Mouse (Mus musculus): ENCODE data around the gene Hif3a. TPM values are rescaled to one million over a fixed set of nuclear protein-coding genes. Genes with fewer than 3 reads are reported as not detected.

Hif3a gene
- polyA plus RNA-seq, 1 experiment from 2014 or later: 2.8 TPM

DNA sequence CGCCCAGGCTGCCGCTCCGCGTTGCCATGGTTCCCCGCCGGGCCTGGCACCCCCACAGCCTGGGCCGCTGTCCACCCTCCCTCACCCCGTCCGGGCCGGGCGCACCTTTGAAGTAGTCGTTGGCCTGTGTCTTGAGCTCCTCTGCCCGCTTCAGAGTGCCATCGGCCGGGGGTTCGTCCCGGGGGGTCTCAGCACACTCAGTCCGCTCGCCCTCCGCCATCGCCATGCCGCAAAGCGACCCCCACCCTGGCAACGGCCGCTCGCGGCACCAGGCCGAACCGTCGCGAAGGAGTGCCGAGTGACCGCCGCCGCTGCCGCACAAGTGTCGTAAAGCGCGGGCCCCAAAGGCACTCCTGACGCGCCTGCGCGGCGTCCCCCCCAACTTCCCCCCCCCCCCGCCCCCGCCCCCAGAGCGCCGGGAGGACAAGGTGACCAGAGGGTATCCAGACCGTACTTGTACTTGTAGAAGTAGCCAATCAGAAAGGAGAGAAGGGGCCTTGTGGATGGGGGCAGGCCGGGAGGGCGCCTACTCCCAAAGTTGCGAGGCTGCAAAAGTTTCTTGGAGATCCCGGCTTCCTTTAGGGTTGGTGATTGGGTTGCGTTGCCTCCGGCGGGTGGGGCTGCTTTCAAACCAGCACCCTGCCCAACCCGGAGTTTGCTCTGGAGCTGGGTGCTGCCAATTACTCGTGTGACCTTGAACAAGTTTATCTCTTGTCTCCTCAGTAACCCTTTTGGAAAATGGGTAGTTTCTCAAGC lies 34.5 kb downstream of the Hif3a start, which contains the start of gene Ppp5c:
TSS of gene Ppp5c (minus strand) at position 337 of the 756 bp plus-strand sequence.
- H3K27me3 ChIP-seq (replicated peaks; ENCODE audit: control insufficient read depth, insufficient read depth, low read length): no peaks in the 10 kb centered on the region
- H3K4me3 ChIP-seq (ENCODE audit: low read depth, low read length): peak within 1 kb of the TSS; percentile 81
- WGBS: under 1% methylated on average over 54 of the region's 58 CpGs
- H3K36me3 ChIP-seq (ENCODE audit: control insufficient read depth, insufficient read depth, low read length): peaks cover 20% of the 10 kb centered on the region; the same call in 1 of the 2 replicates
- ATAC-seq (peak; percentile 88), DNase-seq (ENCODE audit: low spot score) (peak; percentile 93)
- H3K9me3 ChIP-seq (replicated peaks; ENCODE audit: control insufficient read depth, low read length): no peaks in the 10 kb centered on the region
- H3K27ac ChIP-seq (ENCODE audit: low read depth, low read length): 0 out of 2 replicates have a peak within 1 kb of the TSS, but pooled peaks have one; percentile 27
- H3K4me1 ChIP-seq (ENCODE audit: control insufficient read depth, insufficient read depth, low read length): peaks cover 13% of the 10 kb centered on the region
- peak within 1 kb of the TSS; percentile 73 for H3K4me2 ChIP-seq (ENCODE audit: low read length)
- peak within 1 kb of the TSS; percentile 88 for H3K9ac ChIP-seq (ENCODE audit: low read length)

DNA sequence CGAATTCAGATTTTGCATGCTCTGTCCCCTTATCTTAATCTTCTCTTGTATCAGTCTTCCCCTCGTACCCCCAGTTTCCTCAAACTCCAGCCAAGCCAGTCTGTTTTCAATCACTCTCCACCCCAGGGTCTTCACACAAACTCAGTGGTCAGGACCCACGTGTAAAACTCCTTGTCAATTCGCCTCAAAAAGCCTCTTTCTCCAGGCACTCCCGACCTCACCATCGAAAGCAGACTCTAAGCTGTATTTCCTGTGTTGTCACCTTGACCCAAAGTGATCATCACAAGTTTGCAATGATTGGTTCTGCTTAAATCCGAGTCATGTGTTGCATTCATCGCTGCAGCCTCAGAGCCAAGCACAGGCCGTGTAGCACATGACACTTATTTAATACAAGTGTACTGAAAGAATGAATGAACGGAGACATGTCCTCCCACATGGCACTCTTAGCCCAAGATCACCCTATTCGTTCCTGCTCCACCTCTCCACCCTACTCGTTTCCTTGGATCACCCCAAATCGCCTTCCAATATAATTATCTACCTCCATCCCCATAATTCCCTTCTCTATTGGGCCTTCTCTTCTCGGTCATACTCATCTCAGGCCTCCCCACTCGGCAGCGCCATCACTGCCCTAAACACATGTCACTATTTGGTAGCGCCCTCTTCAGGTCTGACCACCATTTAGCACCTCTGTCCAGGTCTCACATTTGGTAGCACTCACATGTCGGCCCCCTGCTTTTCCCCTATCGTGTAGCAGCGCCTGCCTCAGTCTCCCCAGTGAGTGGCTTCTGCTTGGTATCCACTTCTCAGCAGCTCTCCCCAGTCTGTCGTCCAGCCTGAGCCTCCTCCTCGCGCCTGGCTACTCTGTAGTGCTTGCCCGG lies 35.3 kb downstream of the Hif3a start:
- H3K9ac ChIP-seq (ENCODE audit: low read length): peak overlapping the region; percentile 88
- DNase-seq (ENCODE audit: low spot score): peak; percentile 75
- no peaks in the 10 kb centered on the region for H3K9me3 ChIP-seq (replicated peaks; ENCODE audit: control insufficient read depth, low read length)
- H3K36me3 ChIP-seq (ENCODE audit: control insufficient read depth, insufficient read depth, low read length): peaks cover 28% of the 10 kb centered on the region
- H3K27ac ChIP-seq (ENCODE audit: low read depth, low read length): 0 out of 2 replicates have a peak overlapping the region, but pooled peaks have one; percentile 27
- peak; percentile 71; the same call in 1 of the 2 replicates for ATAC-seq
- peaks cover 13% of the 10 kb centered on the region for H3K4me1 ChIP-seq (ENCODE audit: control insufficient read depth, insufficient read depth, low read length)
- H3K27me3 ChIP-seq (replicated peaks; ENCODE audit: control insufficient read depth, insufficient read depth, low read length): no peaks in the 10 kb centered on the region
- WGBS: 10% methylated on average over 24 of the region's 24 CpGs
- peak overlapping the region; percentile 81 for H3K4me3 ChIP-seq (ENCODE audit: low read depth, low read length)
- peak overlapping the region; percentile 73 for H3K4me2 ChIP-seq (ENCODE audit: low read length)

DNA sequence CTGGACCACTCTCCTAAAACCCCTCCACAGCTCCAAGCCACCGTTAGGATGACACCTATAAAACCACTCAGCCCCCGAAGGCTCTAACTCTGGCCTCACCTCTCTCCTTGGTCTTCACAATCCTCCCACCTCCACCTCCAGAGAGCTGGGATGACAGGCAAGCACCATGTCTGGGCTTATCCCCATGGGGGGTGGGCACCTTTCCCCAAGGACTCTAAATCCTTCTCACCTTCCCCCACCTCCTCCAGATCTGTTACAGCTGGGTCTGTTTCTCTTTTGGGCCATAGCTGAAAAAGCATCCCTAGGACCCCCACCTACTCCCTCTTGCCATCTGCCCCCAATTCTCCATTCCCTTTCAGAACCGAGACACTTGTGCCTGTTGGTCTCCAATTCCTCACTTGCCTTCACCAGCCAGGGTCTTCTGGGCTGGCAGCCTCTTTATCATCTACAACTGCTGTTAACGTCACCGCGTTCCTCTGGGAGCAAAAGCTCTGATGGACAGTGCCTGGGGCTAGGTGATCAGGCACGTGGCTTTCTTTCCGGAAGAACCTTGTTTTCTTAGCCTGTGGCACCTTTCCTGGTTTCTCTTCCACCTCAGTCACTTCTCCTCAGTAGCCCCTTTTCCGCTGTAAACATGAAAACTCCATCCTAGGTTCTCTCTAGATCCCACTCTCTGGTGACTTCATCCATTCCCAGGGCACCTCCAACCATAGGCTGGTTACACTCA lies 36.2 kb downstream of the Hif3a start:
- DNase-seq (ENCODE audit: low spot score): no peak
- Histone ChIP-seq H3K36me3 (ENCODE audit: control insufficient read depth, insufficient read depth, low read length) (peaks cover 37% of the 10 kb centered on the region), H3K27ac (ENCODE audit: low read depth, low read length) (no peak overlapping the region), H3K9ac (ENCODE audit: low read length) (peak overlapping the region; percentile 43; the same call in 1 of the 2 replicates), H3K9me3 (replicated peaks; ENCODE audit: control insufficient read depth, low read length) (no peaks in the 10 kb centered on the region), H3K4me3 (ENCODE audit: low read depth, low read length) (peak overlapping the region; percentile 81; the same call in 1 of the 2 replicates), H3K27me3 (replicated peaks; ENCODE audit: control insufficient read depth, insufficient read depth, low read length) (no peaks in the 10 kb centered on the region), H3K4me2 (ENCODE audit: low read length) (peak overlapping the region; percentile 73), H3K4me1 (ENCODE audit: control insufficient read depth, insufficient read depth, low read length) (peaks cover 13% of the 10 kb centered on the region)
- no peak for ATAC-seq
- 90% methylated on average over 9 of the region's 9 CpGs for WGBS

DNA sequence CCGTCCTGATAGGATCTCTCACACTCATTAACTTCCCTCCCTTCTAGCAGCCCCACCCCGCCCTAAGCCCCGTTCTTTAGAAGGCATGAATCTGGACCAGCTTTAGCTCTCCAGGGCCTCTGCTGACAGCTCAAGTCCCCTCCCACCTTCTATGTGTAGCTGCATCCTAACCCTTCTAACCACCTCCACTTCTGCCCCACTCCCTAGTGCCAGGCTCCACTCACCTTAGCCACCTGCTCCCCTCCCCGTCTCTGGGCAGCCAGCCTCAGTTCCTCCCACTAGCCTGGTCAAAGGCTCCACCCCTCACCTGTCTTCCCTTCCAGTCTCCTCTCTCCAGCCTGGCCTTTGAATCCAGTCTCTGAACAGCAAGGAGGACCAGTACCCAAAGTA lies 36.7 kb downstream of the Hif3a start:
- no peak overlapping the region for H3K27ac ChIP-seq (ENCODE audit: low read depth, low read length)
- no peak overlapping the region for H3K4me2 ChIP-seq (ENCODE audit: low read length)
- no peaks in the 10 kb centered on the region for H3K9me3 ChIP-seq (replicated peaks; ENCODE audit: control insufficient read depth, low read length)
- H3K9ac ChIP-seq (ENCODE audit: low read length): 0 out of 2 replicates have a peak overlapping the region, but pooled peaks have one; percentile 13
- H3K4me3 ChIP-seq (ENCODE audit: low read depth, low read length): no peak overlapping the region
- DNase-seq (ENCODE audit: low spot score) (no peak), ATAC-seq (no peak)
- H3K36me3 ChIP-seq (ENCODE audit: control insufficient read depth, insufficient read depth, low read length): peaks cover 43% of the 10 kb centered on the region
- 73% methylated on average over 4 of the region's 4 CpGs for WGBS
- peaks cover 13% of the 10 kb centered on the region for H3K4me1 ChIP-seq (ENCODE audit: control insufficient read depth, insufficient read depth, low read length)
- H3K27me3 ChIP-seq (replicated peaks; ENCODE audit: control insufficient read depth, insufficient read depth, low read length): no peaks in the 10 kb centered on the region

GRCm38 (mm10) chr7:17024814-17025504 lies 37.3 kb downstream of the Hif3a start:
- no peaks in the 10 kb centered on the region for H3K9me3 ChIP-seq (replicated peaks; ENCODE audit: control insufficient read depth, low read length)
- H3K27ac ChIP-seq (ENCODE audit: low read depth, low read length): no peak overlapping the region
- no peak overlapping the region for H3K4me3 ChIP-seq (ENCODE audit: low read depth, low read length)
- 89% methylated on average over 10 of the region's 10 CpGs for WGBS
- DNase-seq (ENCODE audit: low spot score) (no peak), ATAC-seq (no peak)
- no peaks in the 10 kb centered on the region for H3K27me3 ChIP-seq (replicated peaks; ENCODE audit: control insufficient read depth, insufficient read depth, low read length)
- peak overlapping the region; percentile 37; the same call in 1 of the 2 replicates for H3K9ac ChIP-seq (ENCODE audit: low read length)
- H3K4me2 ChIP-seq (ENCODE audit: low read length): no peak overlapping the region
- peaks cover 48% of the 10 kb centered on the region for H3K36me3 ChIP-seq (ENCODE audit: control insufficient read depth, insufficient read depth, low read length)
- peaks cover 13% of the 10 kb centered on the region for H3K4me1 ChIP-seq (ENCODE audit: control insufficient read depth, insufficient read depth, low read length)

- Histone ChIP-seq H3K27ac (ENCODE audit: low read depth, low read length) (no peak overlapping the region), H3K4me2 (ENCODE audit: low read length) (no peak overlapping the region), H3K27me3 (replicated peaks; ENCODE audit: control insufficient read depth, insufficient read depth, low read length) (no peaks in the 10 kb centered on the region), H3K9ac (ENCODE audit: low read length) (no peak overlapping the region), H3K4me1 (ENCODE audit: control insufficient read depth, insufficient read depth, low read length) (peaks cover 13% of the 10 kb centered on the region), H3K36me3 (ENCODE audit: control insufficient read depth, insufficient read depth, low read length) (peaks cover 56% of the 10 kb centered on the region), H3K9me3 (replicated peaks; ENCODE audit: control insufficient read depth, low read length) (no peaks in the 10 kb centered on the region), H3K4me3 (ENCODE audit: low read depth, low read length) (no peak overlapping the region)
- DNase-seq (ENCODE audit: low spot score) (no peak), ATAC-seq (no peak)
- WGBS: 88% methylated on average over 6 of the region's 6 CpGs
Observed at GRCm38 (mm10) chr7:17024141-17024540, 38.1 kb downstream of the Hif3a start.

GRCm38 (mm10) chr7:17023701-17024100 lies 38.5 kb downstream of the Hif3a start:
- no peaks in the 10 kb centered on the region for H3K9me3 ChIP-seq (replicated peaks; ENCODE audit: control insufficient read depth, low read length)
- 86% methylated on average over 4 of the region's 4 CpGs for WGBS
- no peak overlapping the region for H3K9ac ChIP-seq (ENCODE audit: low read length)
- no peak overlapping the region for H3K4me3 ChIP-seq (ENCODE audit: low read depth, low read length)
- ATAC-seq (no peak), DNase-seq (ENCODE audit: low spot score) (no peak)
- H3K4me2 ChIP-seq (ENCODE audit: low read length): no peak overlapping the region
- H3K36me3 ChIP-seq (ENCODE audit: control insufficient read depth, insufficient read depth, low read length): peaks cover 60% of the 10 kb centered on the region
- no peaks in the 10 kb centered on the region for H3K27me3 ChIP-seq (replicated peaks; ENCODE audit: control insufficient read depth, insufficient read depth, low read length)
- no peak overlapping the region for H3K27ac ChIP-seq (ENCODE audit: low read depth, low read length)
- peaks cover 13% of the 10 kb centered on the region for H3K4me1 ChIP-seq (ENCODE audit: control insufficient read depth, insufficient read depth, low read length)

DNA sequence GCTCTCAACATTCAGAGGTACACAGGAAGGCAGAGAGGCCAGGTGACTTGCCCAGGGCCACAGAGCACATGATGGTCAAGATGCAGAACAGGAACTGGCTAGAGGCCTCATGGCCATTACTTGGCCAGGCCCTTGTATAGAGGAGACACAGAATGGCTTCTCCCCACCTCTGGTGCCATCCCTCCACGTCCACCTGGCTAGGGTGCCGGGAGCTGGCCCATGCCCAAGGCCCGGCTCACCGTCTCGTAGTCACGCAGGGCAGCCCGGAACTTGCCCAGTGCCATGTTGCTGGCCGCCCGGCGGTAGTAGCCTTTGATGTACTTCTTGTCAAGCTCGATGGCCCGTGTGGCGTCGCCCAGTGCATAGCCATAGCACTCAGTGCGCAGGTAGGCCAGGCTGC lies 40.1 kb downstream of the Hif3a start:
- no peaks in the 10 kb centered on the region for H3K27me3 ChIP-seq (replicated peaks; ENCODE audit: control insufficient read depth, insufficient read depth, low read length)
- H3K4me1 ChIP-seq (ENCODE audit: control insufficient read depth, insufficient read depth, low read length): peaks cover 17% of the 10 kb centered on the region
- no peaks in the 10 kb centered on the region for H3K9me3 ChIP-seq (replicated peaks; ENCODE audit: control insufficient read depth, low read length)
- ATAC-seq (no peak), DNase-seq (ENCODE audit: low spot score) (no peak)
- no peak overlapping the region for H3K4me2 ChIP-seq (ENCODE audit: low read length)
- no peak overlapping the region for H3K9ac ChIP-seq (ENCODE audit: low read length)
- 96% methylated on average over 15 of the region's 15 CpGs for WGBS
- no peak overlapping the region for H3K27ac ChIP-seq (ENCODE audit: low read depth, low read length)
- no peak overlapping the region for H3K4me3 ChIP-seq (ENCODE audit: low read depth, low read length)
- peaks cover 67% of the 10 kb centered on the region for H3K36me3 ChIP-seq (ENCODE audit: control insufficient read depth, insufficient read depth, low read length)
